Mouse (Mus musculus) testis, adult 2 months (tissue): ENCODE results near the gene Adcy1. TPM values are rescaled to one million over a fixed set of nuclear protein-coding genes. Genes with fewer than 3 reads are reported as not detected.

Experiments
- H3K27ac ChIP-seq: fragments of 200-500 bp; 2 replicates; pipeline ENCODE4 v1.5.1; 2012; ENCODE audit warnings: low read depth, low read length; ENCODE audit not compliant: control insufficient read depth, insufficient read depth
- H3K27me3 ChIP-seq: fragments of 200-500 bp; 2 replicates; pipeline ENCODE4 v1.6.1; 2012; ENCODE audit warnings: mild to moderate bottlenecking, low read length, moderate library complexity; ENCODE audit not compliant: control insufficient read depth, insufficient read depth
- H3K36me3 ChIP-seq: fragments of 200-500 bp; 2 replicates; pipeline ENCODE4 v1.6.1; 2012; ENCODE audit warnings: mild to moderate bottlenecking, low read length; ENCODE audit not compliant: control insufficient read depth, insufficient read depth
- H3K4me1 ChIP-seq: fragments of 200-500 bp; 2 replicates; pipeline ENCODE4 v1.6.1; 2012; ENCODE audit warnings: low read length; ENCODE audit not compliant: control insufficient read depth, insufficient read depth
- H3K4me3 ChIP-seq: fragments of 200-500 bp; 2 replicates; pipeline ENCODE4 v1.5.1; 2012; ENCODE audit warnings: low read depth, mild to moderate bottlenecking, low read length, moderate library complexity, mixed read lengths; ENCODE audit not compliant: control insufficient read depth
- CTCF ChIP-seq: fragments of 200-500 bp; IDR thresholded peaks from 2 replicates; pipeline ENCODE4 v1.5.1; 2012; ENCODE audit warnings: low read depth, mild to moderate bottlenecking, inconsistent platforms, low read length, moderate library complexity; ENCODE audit not compliant: control insufficient read depth, insufficient read depth, insufficient replicate concordance
- POLR2A ChIP-seq: fragments of 200-500 bp; IDR thresholded peaks from 2 replicates; pipeline ENCODE4 v1.6.1; 2012; ENCODE audit warnings: low read depth, mild to moderate bottlenecking, inconsistent platforms, low read length, moderate library complexity; ENCODE audit not compliant: control insufficient read depth
- polyA plus RNA-seq: library from polyadenylated mRNA; depleted of rRNA; stranded (reverse); fragments of >200 nt; gene quantifications from 2 replicates; pipeline ENCODE4 v1.2.3, GENCODE M21; 2012

Gene Adcy1
- polyA plus RNA-seq, 1 experiment, result 0.47 TPM

- peaks cover 7% of the 10 kb centered on the region for H3K4me1 ChIP-seq
- H3K4me3 ChIP-seq, result no peak overlapping the region
- H3K36me3 ChIP-seq, result no peaks in the 10 kb centered on the region
- no peak overlapping the region for H3K27ac ChIP-seq
- no peak for TF ChIP-seq POLR2A
- TF ChIP-seq CTCF, result no peak
- H3K27me3 ChIP-seq, result no peaks in the 10 kb centered on the region
Observed at GRCm38 (mm10) chr11:7198481-7199256, 135.4 kb downstream of the Adcy1 start.

- Histone ChIP-seq H3K36me3 (no peaks in the 10 kb centered on the region), H3K4me3 (no peak overlapping the region), H3K27me3 (no peaks in the 10 kb centered on the region), H3K27ac (no peak overlapping the region), H3K4me1 (peaks cover 7% of the 10 kb centered on the region)
- TF ChIP-seq CTCF, result no peak
- TF ChIP-seq POLR2A, result no peak
Observed at GRCm38 (mm10) chr11:7199736-7200392, 136.6 kb downstream of the Adcy1 start.

- no peak for TF ChIP-seq POLR2A
- no peak for TF ChIP-seq CTCF
- no peak overlapping the region for H3K4me3 ChIP-seq
- H3K27ac ChIP-seq, result no peak overlapping the region
- no peaks in the 10 kb centered on the region for H3K27me3 ChIP-seq
- no peaks in the 10 kb centered on the region for H3K36me3 ChIP-seq
- H3K4me1 ChIP-seq, result peaks cover 7% of the 10 kb centered on the region
Observed at GRCm38 (mm10) chr11:7200393-7200783, 137.1 kb downstream of the Adcy1 start.

GRCm38 (mm10) chr11:7202206-7202605, 138.9 kb downstream of the Adcy1 start:
- Histone ChIP-seq H3K4me3 (no peak overlapping the region), H3K27me3 (no peaks in the 10 kb centered on the region), H3K27ac (no peak overlapping the region), H3K4me1 (peaks cover 7% of the 10 kb centered on the region), H3K36me3 (no peaks in the 10 kb centered on the region)
- TF ChIP-seq POLR2A, result no peak
- TF ChIP-seq CTCF, result no peak

GRCm38 (mm10) chr11:7203846-7204245, 140.6 kb downstream of the Adcy1 start:
- no peaks in the 10 kb centered on the region for H3K36me3 ChIP-seq
- TF ChIP-seq POLR2A (no peak), CTCF (no peak)
- H3K4me3 ChIP-seq, result no peak overlapping the region
- no peaks in the 10 kb centered on the region for H3K27me3 ChIP-seq
- no peak overlapping the region for H3K27ac ChIP-seq
- no peaks in the 10 kb centered on the region for H3K4me1 ChIP-seq

GRCm38 (mm10) chr11:7210343-7210742, 147.1 kb downstream of the Adcy1 start:
- H3K27ac ChIP-seq, result no peak overlapping the region
- no peak overlapping the region for H3K4me3 ChIP-seq
- H3K27me3 ChIP-seq, result no peaks in the 10 kb centered on the region
- H3K36me3 ChIP-seq, result no peaks in the 10 kb centered on the region
- H3K4me1 ChIP-seq, result peaks cover 9% of the 10 kb centered on the region
- TF ChIP-seq POLR2A, result no peak
- peak; percentile 93 for TF ChIP-seq CTCF

GRCm38 (mm10) chr11:7211211-7211610, 147.9 kb downstream of the Adcy1 start:
- Histone ChIP-seq H3K4me3 (no peak overlapping the region), H3K4me1 (peaks cover 9% of the 10 kb centered on the region), H3K27me3 (no peaks in the 10 kb centered on the region), H3K27ac (no peak overlapping the region), H3K36me3 (no peaks in the 10 kb centered on the region)
- TF ChIP-seq POLR2A (no peak), CTCF (no peak)
